ENCODE assay signal across 10 mouse cellular contexts in the genomic region with DNA sequence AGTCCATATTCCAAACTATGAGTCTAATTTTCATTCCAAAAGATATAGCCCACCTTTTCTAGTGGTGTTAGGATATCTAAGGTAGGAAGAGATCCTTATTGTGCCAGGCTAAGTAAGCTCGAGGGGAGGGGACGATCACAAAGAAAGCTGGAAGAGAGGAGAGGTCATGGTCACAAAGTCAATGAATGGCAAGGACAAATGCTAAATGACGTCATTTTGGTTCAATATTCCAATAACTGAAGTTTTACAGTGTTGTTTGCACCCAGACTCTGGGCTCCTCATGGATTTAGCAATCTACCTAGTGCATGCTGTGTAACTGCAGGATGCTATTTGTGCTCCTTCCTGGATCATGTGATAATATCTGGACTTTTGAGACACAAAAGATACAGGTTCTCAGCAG. TPM values are rescaled to one million over a fixed set of nuclear protein-coding genes. Genes with fewer than 3 reads are reported as not detected.
DNase-seq lines count a peak whose midpoint lies in the region; ATAC-seq lines count a peak whose summit lies in the region.
"Had no signal": no experiment of that assay in that cellular context is flagged by ENCODE, and none has a peak within 500 bp of the region (broad histone marks: within the 10 kb centered on the region; RNA-seq: fewer than 3 reads in every experiment).

No protein-coding gene starts in this region.

- H3K27ac ChIP-seq in liver, embryonic 11.5 days (ENCODE audit: low read depth, low read length), result no peak overlapping the region
- H3K27ac ChIP-seq in forebrain, embryonic 14.5 days (ENCODE audit: low read depth, low read length), result peak overlapping the region; percentile 99; the same call in 1 of the 2 replicates
- H3K27ac ChIP-seq in intestine, embryonic 16.5 days (ENCODE audit: low read length), result no peak overlapping the region
- H3K27ac ChIP-seq in neural tube, embryonic 14.5 days (ENCODE audit: low read depth, low read length), result peak overlapping the region; percentile 94; the same call in 1 of the 2 replicates

- 65% methylated on average over 3 of the region's 3 CpGs for WGBS in liver, embryonic 11.5 days
- 65% methylated on average over 3 of the region's 3 CpGs for WGBS in forebrain, embryonic 14.5 days
- 61% methylated on average over 3 of the region's 3 CpGs for WGBS in intestine, embryonic 16.5 days
- WGBS in neural tube, embryonic 14.5 days, result 55% methylated on average over 3 of the region's 3 CpGs

- ATAC-seq in liver, embryonic 11.5 days (replicated peaks; ENCODE audit: low FRiP score), result no peak
- no peak for ATAC-seq in forebrain, embryonic 14.5 days
- no peak for ATAC-seq in intestine, embryonic 16.5 days
- no peak for ATAC-seq in neural tube, embryonic 14.5 days (ENCODE audit: low read depth)

- peaks cover 17% of the 10 kb centered on the region for H3K4me1 ChIP-seq in liver, embryonic 11.5 days (replicated peaks; ENCODE audit: control insufficient read depth, insufficient read depth, low read length)
- peaks cover 21% of the 10 kb centered on the region for H3K4me1 ChIP-seq in forebrain, embryonic 14.5 days (ENCODE audit: control insufficient read depth, insufficient read depth, low read length)
- peaks cover 6% of the 10 kb centered on the region for H3K4me1 ChIP-seq in intestine, embryonic 16.5 days (ENCODE audit: control insufficient read depth, insufficient read depth, low read length)
- H3K4me1 ChIP-seq in neural tube, embryonic 14.5 days (ENCODE audit: control insufficient read depth, insufficient read depth, low read length), result peaks cover 16% of the 10 kb centered on the region; the same call in 1 of the 2 replicates

- H3K4me3 ChIP-seq in liver, embryonic 11.5 days (ENCODE audit: low read depth, low read length), result peak overlapping the region; percentile 83; the same call in 1 of the 2 replicates
- peak overlapping the region; percentile 87; the same call in 1 of the 2 replicates for H3K4me3 ChIP-seq in forebrain, embryonic 14.5 days (ENCODE audit: low read depth, low read length)
- peak overlapping the region; percentile 54; the same call in 1 of the 2 replicates for H3K4me3 ChIP-seq in intestine, embryonic 16.5 days (ENCODE audit: low read length)
- H3K4me3 ChIP-seq in neural tube, embryonic 14.5 days (ENCODE audit: low read depth, low read length), result no peak overlapping the region

- DNase-seq in liver, embryonic 11.5 days (ENCODE audit: low spot score), result no peak
- no peak for DNase-seq in liver
- DNase-seq in forebrain, embryonic 14.5 days (ENCODE audit: low spot score), result no peak
- no peak for DNase-seq in adrenal gland, adult 8-10 months
- no peak for DNase-seq in thymus, postnatal 4 days
- DNase-seq: gastrocnemius, postnatal 14 days; kidney, postnatal 14 days; lung, adult 2 months had no signal

- H3K36me3 ChIP-seq in liver, embryonic 11.5 days (ENCODE audit: control insufficient read depth, insufficient read depth, low read length), result no peaks in the 10 kb centered on the region
- H3K36me3 ChIP-seq in forebrain, embryonic 14.5 days (ENCODE audit: control insufficient read depth, insufficient read depth, low read length), result no peaks in the 10 kb centered on the region
- H3K36me3 ChIP-seq in intestine, embryonic 16.5 days (ENCODE audit: control insufficient read depth, insufficient read depth, low read length), result no peaks in the 10 kb centered on the region
- H3K36me3 ChIP-seq in neural tube, embryonic 14.5 days (ENCODE audit: control insufficient read depth, insufficient read depth, low read length), result no peaks in the 10 kb centered on the region

- no peak overlapping the region for H3K9ac ChIP-seq in liver, embryonic 11.5 days (ENCODE audit: low read depth, low read length)
- H3K9ac ChIP-seq in forebrain, embryonic 14.5 days (ENCODE audit: low read length), result peak overlapping the region; percentile 85
- H3K9ac ChIP-seq in intestine, embryonic 16.5 days (ENCODE audit: low read depth, low read length), result peak overlapping the region; percentile 73; the same call in 1 of the 2 replicates
- no peak overlapping the region for H3K9ac ChIP-seq in neural tube, embryonic 14.5 days (replicated peaks; ENCODE audit: low read depth, low read length)

- H3K4me2 ChIP-seq in liver, embryonic 11.5 days, result peak overlapping the region; percentile 99
- peak overlapping the region; percentile 54 for H3K4me2 ChIP-seq in forebrain, embryonic 14.5 days (ENCODE audit: low read length)
- H3K4me2 ChIP-seq in intestine, embryonic 16.5 days (ENCODE audit: low read depth, low read length), result peak overlapping the region; percentile 93; the same call in 1 of the 2 replicates
- peak overlapping the region; percentile 64; the same call in 1 of the 2 replicates for H3K4me2 ChIP-seq in neural tube, embryonic 14.5 days (ENCODE audit: low read depth, low read length)

- H3K9me3 ChIP-seq in liver, embryonic 11.5 days (ENCODE audit: control insufficient read depth, low read length), result no peaks in the 10 kb centered on the region
- H3K9me3 ChIP-seq in forebrain, embryonic 14.5 days (replicated peaks; ENCODE audit: control insufficient read depth, low read length), result no peaks in the 10 kb centered on the region
- no peaks in the 10 kb centered on the region for H3K9me3 ChIP-seq in intestine, embryonic 16.5 days (ENCODE audit: control insufficient read depth, low read length)
- no peaks in the 10 kb centered on the region for H3K9me3 ChIP-seq in neural tube, embryonic 14.5 days (ENCODE audit: control insufficient read depth, low read length)

- H3K27me3 ChIP-seq in liver, embryonic 11.5 days (replicated peaks; ENCODE audit: control insufficient read depth, insufficient read depth, low read length), result peaks cover 20% of the 10 kb centered on the region
- H3K27me3 ChIP-seq in forebrain, embryonic 14.5 days (replicated peaks; ENCODE audit: control insufficient read depth, insufficient read depth, low read length), result 0 out of 2 replicates have a peak, but pooled peaks cover 3% of the 10 kb centered on the region
- H3K27me3 ChIP-seq in intestine, embryonic 16.5 days (replicated peaks; ENCODE audit: control insufficient read depth, insufficient read depth, low read length), result 0 out of 2 replicates have a peak, but pooled peaks cover 2% of the 10 kb centered on the region
- H3K27me3 ChIP-seq in neural tube, embryonic 14.5 days (ENCODE audit: control insufficient read depth, insufficient read depth, low read length), result no peaks in the 10 kb centered on the region; the same call in 1 of the 2 replicates

RNA-seq across cellular contexts. Expression of a gene that starts 1.2 kb away (rescaled TPM):
- polyA plus RNA-seq in liver, embryonic 11.5 days (2014; fragmentation: Nextera tagmentation; extraction: Ambion mirVana), result 8.0 TPM in 2 replicates
- polyA plus RNA-seq in forebrain, embryonic 14.5 days (2014; fragmentation: Nextera tagmentation; extraction: Ambion mirVana), result 20.0 and 24.5 TPM in 2 replicates
- 6.6 and 6.8 TPM in 2 replicates for polyA plus RNA-seq in intestine, embryonic 16.5 days (2015; fragmentation: Nextera tagmentation; extraction: Ambion mirVana)
- polyA plus RNA-seq in neural tube, embryonic 14.5 days (2014; fragmentation: Nextera tagmentation; extraction: Ambion mirVana), result 30.6 and 32.5 TPM in 2 replicates
- 10 to 100 TPM; 22.3 to 41.0 (median 31.9) TPM for total RNA-seq in adrenal gland, adult 8-10 months (2022)

Comparison
In these comparisons a context has a peak if more than half of its experiments do, and no peak if none do; other contexts are left out.
1. H3K27ac ChIP-seq: peak in forebrain, embryonic 14.5 days (single experiment) and neural tube, embryonic 14.5 days (single experiment); none in liver, embryonic 11.5 days (single experiment) and intestine, embryonic 16.5 days (single experiment).
2. H3K9ac ChIP-seq: peak in forebrain, embryonic 14.5 days (single experiment) and intestine, embryonic 16.5 days (single experiment); none in liver, embryonic 11.5 days (single experiment) and neural tube, embryonic 14.5 days (single experiment).
3. Peak in every context shown above with its lines, with median percentiles within 50 percentile points of each other: H3K4me2 ChIP-seq.